Mouse (Mus musculus): ENCODE results near the gene St6galnac5.
A peak's percentile ranks its signal among the peaks of the same experiment; 100 is the strongest.

St6galnac5 gene

DNA sequence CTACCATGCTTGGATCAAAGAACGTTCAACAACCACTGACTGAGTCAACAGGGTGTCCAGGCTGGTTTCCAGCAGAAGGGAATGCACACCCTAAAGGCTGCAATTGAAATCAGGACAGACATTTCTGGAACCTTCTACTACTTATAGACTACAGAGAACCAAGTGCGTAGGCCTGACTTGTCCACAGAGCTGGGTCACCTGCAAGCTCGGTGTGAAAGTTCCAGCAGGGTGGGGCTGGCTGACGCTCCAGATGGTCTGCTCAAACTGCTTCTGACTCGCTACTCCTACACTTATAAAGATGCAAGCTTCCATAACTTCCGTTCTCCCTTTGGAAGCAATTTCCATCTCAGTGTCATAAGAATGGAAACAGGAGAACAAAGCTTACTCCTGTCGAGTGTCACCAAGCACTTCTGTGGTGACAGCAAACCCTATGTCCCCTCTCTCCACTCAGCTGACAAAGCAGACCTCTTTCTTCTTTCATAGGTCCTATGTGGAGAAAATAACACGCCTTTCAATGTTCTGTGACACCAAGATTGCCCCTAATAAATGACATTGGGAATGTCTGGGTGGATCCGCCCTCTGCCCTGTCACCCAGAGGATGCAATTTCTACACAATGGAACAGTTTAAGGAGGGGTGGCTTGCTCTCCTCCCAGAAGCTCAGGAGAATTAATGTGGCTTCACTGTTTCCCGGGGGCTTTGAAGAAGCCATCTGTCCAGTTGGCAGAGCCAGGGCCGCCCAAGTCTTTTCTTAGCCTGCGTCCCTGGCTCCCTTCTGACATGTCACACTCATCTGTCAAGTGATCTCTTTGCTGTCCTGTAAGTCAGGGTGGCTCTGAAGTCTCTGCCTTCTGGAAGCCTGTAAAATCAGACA is 114.2 kb downstream of the St6galnac5 start:
- DNase-seq (ENCODE audit: low spot score in 2 of 2) = no peak

DNA sequence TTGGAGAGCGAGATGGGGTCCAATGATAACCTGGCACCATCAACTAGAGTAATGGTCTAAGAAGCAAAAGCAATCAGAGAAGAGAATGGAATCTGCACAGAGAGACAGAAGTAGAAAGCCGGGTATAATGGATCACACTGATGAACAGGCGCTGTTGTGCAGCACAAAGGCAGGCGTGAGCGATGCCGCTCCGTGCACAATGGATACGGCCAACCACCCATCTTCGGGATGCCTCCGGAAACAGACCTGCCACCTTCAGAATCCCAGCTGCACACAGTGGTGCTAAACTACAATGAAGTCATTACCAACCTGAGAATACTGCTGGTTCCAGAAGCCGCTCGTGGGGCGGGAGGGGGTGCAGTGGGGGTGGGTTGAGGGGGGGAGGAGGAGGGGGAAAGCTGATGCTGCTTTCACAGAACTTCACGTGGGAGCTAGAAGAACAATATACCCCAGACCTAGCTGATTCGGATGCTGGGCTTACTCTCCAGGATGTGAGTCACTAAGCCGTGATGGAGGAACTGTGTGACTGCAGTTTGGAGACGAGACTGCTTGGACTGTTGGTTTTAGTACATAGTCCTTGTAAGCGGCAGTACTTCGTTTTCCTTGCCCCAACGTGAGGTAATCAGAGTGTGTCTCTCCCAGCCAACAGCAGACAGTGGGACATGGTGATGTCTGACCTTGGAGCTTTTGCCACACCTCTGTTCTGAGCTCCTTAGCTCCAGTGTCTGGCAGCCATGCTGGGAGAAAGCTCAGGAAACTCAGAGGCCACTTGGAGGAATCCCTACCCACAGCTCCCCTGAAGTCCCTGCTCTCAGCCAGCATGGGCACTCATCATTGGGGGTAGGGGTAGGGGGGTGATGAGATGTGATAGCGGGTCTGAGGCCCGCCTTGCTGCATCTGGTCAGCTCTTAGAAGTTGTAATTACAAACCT is 115.7 kb downstream of the St6galnac5 start:
- DNase-seq (ENCODE audit: low spot score in 2 of 2) = no peak

DNA sequence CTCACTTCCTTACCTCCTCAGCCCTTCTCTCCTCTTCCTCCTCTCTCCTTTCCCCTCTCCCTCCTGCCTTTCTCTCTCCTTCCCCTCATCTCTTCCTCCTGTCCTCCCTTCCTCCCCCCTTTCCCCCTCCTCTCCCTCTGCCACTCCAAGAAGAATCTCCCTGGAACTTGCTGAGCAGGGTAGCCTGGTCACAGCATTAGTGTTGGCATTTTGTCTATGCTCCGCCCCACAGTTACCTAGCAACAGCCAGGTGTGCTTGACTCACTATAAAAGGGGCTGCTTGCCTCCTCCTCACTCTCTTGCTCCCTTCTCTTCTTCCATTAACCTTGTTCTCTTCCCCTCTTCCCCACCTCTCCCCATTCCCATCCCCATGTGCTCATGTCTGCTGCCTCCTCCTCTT is 120.1 kb downstream of the St6galnac5 start:
- DNase-seq (ENCODE audit: low spot score in 2 of 2) = no peak

DNA sequence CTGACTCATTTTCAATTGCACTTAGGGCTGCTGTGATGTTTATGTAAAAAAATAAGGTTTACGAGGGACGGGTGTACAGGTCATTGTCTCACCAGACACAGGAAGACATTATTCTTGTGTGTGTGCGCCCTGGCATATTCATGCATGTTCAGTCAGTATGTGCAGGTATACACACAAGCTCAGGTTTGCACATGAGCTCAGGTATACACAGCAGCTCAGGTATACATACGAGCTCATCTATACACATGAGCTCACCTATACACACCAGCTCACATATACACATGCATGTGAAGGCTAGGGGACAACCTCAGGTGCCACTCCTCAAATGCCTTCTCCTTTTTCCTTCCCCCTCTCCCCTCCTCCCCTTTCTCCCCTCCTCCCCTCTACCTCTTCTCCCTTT is 120.6 kb downstream of the St6galnac5 start:
- no peak for DNase-seq (ENCODE audit: low spot score in 2 of 2)

DNA sequence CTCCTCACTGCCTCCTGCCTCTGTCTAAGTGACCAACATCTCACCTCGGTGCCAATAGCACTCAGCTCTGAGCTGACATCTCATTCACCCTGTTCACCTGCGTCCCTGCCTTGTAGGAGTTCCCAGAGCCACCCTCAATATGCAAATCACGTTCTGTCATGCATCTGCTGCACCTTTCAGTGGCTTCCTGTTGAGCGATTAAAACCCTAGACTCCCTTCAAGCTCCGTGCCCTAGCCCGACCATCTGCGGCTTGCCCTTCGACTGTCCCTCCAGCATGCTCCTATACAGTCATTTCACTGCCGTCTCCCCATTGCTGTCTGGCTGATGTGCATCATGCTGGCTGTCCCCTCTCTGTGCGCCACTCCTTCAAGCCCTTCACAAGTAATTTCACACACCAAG is 126.0 kb downstream of the St6galnac5 start:
- DNase-seq (ENCODE audit: low spot score in 2 of 2) = no peak

DNA sequence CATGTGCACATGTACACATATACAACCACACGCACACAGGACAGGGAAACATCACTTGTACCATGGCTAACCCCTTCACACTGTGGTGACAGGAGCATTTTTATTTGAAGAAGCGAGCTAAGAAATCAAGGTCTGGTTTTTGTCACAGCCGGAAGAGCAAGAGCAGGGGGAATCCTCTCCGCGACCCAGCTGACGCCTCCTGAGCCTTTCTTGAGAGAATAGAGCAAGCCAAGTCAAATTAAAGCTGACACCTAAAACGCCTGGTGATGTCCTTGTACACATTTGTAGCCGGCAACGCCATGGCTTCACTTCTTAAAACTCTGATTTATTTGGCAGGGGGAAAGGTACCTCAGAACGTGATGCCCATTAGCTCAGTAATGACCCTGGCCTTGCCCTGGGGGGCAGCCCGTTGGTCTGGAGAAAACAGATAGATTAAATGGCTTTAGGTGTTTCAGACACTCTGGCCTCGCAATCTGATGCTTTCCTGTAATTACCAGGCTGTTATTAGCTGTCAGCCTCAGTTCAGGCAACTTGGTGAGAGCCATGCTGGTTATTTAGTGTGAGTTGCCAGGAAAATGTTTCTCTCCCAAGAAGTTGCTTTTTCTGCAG is 126.9 kb downstream of the St6galnac5 start:
- no peak for DNase-seq (ENCODE audit: low spot score in 2 of 2)

DNA sequence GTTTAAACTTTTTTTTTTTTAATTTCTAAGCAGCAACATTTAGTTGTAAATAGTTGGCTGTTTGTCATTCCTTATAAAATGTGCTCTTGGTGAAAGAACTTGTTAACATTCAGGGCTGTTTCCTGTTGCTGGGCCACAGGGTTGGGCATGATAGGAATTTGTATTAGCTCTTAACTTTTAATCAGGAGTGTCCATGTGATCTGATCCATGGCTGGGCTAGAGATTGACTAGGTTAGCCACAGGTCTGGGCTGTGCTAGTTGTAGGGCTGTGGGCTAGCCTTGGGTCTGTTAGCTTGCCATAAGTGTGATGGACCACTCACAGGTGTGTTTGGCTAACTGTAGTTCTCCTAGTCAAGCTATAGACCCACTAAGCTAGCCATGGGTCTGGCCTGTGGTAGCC is 138.1 kb downstream of the St6galnac5 start:
- no peak for DNase-seq (ENCODE audit: low spot score in 2 of 2)

DNA sequence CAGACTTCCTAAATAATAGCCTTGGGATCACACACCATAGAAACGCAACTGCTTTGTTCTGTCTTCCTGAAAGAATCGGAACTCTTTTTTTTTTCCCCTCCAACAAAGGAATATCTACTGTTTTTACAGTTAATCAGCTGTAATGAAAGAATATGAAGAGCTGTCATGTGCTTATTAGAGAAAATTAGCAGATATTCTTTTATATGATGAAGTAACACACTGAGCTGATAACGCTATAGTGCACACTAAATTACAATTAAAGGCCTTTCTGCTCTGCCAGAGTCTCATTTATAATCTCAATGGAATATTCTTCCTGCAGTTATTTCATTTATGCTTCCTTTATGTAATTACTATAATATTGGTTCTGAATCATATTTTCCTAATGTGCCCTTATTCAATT is 139.4 kb downstream of the St6galnac5 start:
- no peak for DNase-seq (ENCODE audit: low spot score in 2 of 2)

DNA sequence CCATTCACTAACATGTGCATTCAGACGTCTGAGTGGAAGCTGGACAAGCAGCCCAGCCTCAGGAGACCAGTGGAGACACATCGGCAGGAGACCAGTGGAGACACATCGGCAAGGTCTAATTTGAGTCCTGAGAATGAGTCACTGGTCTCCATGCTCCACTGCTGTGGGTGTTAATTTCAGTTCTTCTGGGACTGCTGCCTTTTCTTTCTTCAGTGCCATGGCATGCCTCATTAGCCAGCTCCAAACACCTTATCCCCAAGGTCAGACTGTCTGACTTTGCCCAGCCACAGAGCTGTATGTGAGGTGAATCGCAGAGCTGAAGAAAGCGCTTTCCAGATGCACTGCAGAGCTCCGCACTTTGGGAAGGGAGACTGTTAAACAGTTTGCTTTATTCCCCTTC is 140.8 kb downstream of the St6galnac5 start:
- no peak for DNase-seq (ENCODE audit: low spot score in 2 of 2)

DNA sequence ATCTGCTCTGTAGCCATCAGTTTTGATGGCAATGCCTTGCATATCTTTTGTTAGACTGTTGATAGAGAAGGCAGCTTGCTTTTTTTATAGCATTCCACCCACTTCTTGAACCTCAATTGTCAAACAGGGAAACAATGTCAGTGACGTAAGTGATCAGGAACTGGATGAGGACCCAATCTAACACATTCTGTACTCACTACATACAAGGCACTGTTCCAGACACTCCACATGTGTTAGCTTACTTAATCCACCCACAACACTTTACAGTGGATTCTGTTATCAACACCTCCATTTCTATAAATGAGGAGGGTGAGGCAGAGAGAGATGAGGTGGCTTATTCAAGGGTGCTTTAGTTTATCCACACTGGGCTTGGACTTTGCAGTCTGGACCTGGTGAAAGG is 144.1 kb downstream of the St6galnac5 start:
- DNase-seq (ENCODE audit: low spot score in 2 of 2) = no peak

DNA sequence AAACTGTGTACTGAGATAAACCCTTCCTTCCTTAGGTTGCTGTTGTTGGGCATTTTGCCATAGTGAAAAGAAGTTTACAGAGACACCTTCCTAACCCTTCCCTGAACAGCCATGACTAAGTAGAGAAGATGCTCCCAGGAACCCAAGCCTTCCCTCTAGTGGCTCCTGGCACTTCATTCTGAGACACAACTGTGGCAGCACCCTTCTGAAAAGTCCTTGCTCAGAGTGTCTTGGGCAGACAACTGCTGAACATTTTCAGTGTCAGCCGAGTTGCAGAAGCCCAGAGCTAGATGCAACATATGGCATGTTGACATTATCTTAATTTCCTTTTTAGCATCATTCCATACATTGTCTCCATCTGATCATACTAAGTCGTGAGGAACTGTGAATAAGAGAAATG is 144.6 kb downstream of the St6galnac5 start:
- no peak for DNase-seq (ENCODE audit: low spot score in 2 of 2)

DNA sequence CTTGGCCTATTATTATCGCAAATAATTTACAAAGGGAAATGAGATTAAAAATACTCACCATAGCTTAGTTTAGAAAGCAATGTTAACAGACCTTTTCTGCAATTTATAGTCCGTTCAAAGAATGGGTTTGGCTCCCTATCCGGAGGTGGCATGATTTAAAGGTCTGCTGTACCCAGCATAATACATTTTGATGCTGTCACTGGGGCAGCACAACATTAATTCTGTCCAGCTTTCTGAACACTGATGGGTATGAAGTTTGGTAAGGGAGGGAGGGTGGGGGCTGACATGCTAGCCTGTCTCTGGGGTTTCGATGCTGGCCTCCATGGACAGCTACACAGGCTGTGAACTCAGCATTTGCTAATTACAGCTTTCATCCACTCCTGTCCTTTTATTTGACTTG is 149.6 kb downstream of the St6galnac5 start:
- DNase-seq (ENCODE audit: low spot score in 2 of 2) = no peak

DNA sequence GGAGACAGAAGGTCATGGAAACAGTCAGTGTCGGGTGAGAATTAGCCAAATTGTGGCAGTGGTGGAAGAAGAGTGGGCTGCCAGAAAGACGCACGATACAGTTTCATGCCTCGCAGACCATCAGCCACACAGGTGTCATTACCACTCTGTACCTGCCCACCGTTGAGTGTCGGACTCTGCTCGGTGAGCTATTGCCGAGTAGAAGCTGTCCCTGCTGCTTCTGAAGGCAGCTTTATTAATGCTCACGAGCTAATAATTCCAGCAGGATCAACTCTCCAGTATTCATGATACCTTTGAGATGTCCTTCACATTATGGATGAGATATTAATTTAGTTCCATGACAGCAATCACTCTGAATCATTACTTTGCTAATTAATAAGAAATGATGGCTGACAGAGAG is 150.1 kb downstream of the St6galnac5 start:
- no peak for DNase-seq (ENCODE audit: low spot score in 2 of 2)

DNA sequence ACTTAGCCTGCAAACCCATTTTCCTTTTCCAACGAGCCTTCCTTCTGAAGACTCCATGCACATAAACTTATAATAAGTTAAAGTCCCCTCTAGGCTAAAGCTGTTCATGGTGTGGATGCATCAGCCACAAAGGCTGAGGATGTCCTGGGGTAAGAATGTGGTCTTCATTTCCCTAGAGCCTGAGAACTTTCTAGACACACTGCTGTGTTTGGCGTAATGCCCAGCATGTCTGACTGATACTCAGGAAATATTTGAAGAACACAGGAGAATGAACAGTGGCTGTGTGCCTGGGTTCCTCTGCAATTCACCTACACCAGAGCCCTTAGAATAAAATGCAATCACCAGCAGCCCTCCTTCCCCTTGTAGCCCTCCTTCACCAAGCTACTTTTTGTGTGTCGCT is 150.7 kb downstream of the St6galnac5 start:
- DNase-seq (ENCODE audit: low spot score in 2 of 2) = no peak

DNA sequence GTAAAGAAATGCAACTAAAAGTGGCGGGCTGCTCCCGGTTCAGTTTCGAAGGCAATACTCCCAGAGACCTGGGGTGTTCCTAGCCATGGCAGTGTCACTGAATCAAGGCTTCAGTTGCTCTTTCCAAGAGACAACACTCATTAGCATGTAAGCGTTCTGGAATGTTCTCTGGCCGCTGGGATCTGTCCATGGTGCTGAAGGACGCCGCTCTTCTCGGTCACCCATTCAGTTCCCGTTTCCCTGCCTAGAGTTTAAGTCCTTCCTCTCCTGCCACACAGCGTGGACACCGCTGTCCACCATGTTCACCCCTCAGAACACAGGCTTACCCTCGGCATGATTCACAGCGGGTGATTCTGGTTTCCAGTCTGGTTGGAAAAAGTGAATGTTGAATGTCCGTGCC is 160.8 kb downstream of the St6galnac5 start:
- DNase-seq (ENCODE audit: low spot score in 2 of 2) = peak; percentile 27 to 33

DNA sequence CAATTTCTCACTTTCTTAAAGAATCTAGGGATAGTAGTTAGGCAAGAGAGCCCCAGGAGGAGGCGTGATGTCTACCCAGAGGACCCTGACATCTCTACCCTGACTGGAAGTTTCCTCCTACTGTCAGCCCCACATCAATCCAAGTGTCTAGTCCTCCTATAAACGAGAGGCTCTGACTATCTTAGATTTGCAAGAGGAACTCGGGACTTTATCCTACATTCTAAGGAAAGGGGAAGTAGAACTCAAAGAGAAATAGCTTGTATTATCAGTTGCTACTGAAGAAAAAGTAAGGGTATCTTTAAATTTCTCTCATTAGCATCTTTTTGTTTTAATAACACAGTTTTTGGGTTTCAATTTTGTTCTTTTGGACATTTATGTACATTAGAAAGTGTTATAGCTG is 161.6 kb downstream of the St6galnac5 start:
- no peak for DNase-seq (ENCODE audit: low spot score in 2 of 2)

DNA sequence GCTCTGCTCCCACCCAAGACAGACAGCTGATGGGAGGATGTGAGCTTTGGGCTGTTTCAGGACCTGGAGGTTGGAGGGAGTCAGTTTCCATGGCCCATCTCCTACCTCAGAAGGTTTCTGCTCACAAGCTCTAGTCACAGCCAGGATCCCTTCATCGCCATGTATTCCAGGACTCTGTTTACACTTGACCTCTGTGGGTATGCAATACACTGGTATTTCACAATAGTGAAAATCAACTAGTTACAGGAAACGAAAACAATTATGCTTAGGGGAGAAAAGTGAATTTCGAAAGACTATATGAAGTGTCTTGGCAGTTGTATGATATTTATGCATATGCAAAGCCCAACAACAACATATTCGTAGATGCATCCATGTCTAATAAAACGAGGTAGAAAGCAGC is 166.9 kb downstream of the St6galnac5 start:
- DNase-seq (ENCODE audit: low spot score in 2 of 2) = no peak

DNA sequence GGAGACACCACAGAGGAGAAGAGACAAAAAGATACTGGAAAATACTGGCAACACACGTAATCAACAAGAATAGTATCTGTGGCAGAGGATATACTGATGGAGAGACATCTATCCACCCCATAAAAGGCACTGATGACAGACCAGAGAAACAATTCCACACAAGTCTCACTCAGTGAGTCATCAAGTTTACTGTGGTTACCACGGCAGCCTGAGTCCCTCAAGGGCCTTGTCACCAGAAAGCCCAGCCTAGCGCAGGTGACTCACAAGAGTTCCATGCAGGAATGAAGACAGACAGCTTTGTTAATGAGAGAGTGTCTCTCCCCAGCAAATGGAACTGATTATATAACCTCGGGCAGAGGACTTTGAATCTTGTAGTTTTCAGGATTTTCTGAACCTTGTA is 168.1 kb downstream of the St6galnac5 start:
- no peak for DNase-seq (ENCODE audit: low spot score in 2 of 2)

DNA sequence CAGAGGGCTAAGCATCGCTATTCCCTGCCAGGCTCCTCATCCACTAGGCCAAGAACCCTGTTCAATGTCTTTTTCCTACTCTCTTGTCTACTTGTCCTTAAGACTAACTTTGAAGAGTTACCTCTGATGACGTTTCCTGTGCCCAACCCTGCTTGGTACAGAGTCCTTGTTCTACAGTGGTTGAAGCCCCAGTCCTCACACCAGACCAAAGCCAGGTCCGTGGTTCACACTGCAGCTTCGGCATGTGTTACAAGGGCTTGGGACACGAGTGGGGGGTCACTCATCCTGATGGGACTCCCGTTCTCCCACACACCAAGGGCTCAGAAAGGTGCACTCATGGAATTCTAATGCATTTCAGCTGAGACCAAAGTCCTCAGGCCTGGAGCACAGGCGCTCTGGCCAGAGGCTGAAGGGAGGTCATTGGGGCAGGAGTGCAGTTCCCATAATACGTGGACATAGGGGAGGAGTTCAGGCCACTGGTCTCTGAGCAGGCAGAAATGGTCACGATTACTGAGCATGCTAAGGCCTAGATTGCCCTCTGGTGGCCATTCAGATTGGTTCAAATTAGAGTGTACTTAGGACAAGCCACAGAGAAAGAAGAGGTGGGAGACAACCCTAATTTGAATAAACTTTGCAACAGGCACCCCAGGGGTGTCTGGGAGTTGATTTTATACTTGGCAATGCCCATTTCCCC is 182.2 kb downstream of the St6galnac5 start:
- no peak for DNase-seq (ENCODE audit: low spot score in 2 of 2)

DNA sequence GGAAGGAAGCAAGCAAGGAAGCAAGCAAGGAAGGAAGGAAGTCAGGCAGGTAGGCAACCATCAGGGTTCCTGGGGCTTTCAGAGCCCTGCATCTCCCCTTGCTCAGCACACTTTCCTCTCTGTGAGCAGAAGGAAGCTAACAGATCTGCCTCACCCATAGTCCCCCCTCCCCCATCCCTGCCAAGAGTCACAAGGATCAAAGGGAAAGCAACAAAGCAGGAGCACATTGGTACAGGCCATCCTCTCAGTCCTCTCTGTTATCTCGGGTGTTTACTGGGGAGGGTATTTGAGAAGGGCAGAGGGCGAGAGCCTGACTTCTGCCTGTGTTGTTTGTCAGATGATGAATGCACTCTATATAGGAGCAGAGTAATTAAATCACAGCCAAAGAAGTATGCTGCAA is 184.7 kb downstream of the St6galnac5 start:
- no peak for DNase-seq (ENCODE audit: low spot score in 2 of 2)

DNA sequence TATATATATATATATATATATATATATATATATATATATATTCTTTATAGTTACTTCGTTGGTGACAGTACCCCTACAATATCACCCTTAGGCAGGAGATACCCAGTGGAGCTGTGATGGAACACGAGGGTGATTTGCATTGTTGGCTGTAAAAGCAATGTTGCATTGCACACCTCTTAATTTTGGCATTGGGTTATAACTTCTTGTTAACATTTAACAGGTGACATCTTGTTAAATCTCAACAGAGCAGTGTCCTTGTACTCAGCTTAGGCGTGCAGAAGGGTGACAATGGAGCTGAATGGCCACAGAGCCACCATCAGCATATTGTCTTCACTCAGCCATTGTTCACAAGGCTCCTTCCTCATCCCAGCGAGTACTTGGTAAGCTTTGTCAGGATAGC is 185.8 kb downstream of the St6galnac5 start:
- DNase-seq (ENCODE audit: low spot score in 2 of 2) = no peak

DNA sequence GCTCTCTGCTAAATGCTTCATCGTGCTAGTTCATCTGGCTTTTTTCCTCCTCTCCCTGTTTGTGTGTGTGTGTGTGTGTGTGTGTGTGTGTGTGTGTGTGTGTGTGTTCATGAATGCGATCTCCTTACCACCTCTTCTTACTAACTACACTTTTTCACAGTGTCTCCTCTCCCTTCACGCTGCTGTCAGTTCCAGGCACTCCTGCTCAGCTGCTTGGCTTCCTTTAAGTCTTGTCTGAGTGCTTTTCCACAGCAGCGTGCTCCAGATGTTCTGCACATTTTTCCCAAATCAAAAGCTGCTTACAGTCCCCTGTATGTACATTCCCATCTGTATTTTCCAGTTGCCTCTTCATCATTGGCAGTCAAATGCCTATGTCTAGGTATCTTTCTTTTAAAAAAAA is 189.0 kb downstream of the St6galnac5 start:
- DNase-seq (ENCODE audit: low spot score in 2 of 2) = no peak

Measured in urinary bladder, adult 18-20 months (tissue).